Mouse (Mus musculus): ENCODE measurements around the gene Fam189b. TPM values are rescaled to one million over a fixed set of nuclear protein-coding genes. Genes with fewer than 3 reads are reported as not detected.
A peak's percentile ranks its signal among the peaks of the same experiment; 100 is the strongest.

Gene Fam189b
- polyA plus RNA-seq, 1 experiment from 2014 or later: 31.5 TPM

DNA sequence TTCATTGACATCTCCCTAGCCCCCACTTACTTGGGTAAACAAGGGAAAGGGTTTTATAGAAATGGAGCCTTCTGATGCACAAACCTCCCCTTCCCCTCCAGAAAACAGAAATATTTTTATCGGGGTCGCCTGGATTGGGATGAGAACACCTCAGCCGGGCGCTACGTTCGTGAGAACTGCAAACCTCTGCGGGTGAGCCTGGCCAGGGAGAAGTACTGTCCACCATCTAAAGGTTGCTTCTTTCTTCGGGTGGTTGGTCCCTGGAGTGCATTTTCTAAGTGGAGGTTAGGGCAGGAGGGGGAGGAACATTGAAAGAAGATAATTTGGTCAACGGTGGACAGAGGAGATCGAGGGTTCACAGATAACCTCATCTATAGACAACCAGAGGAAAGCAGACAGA is 7.4 kb upstream of the Fam189b start:
- H3K4me2 ChIP-seq: no peak overlapping the region
- no peak overlapping the region for H3K9ac ChIP-seq
- H3K27ac ChIP-seq: no peak overlapping the region
- no peak for ATAC-seq (ENCODE audit: insufficient number of reproducible peaks, insufficient read depth, low FRiP score, low TSS enrichment, low read depth)
- 95% methylated on average over 10 of the region's 10 CpGs for WGBS
- H3K9me3 ChIP-seq: no peaks in the 10 kb centered on the region
- peaks cover 77% of the 10 kb centered on the region for H3K36me3 ChIP-seq
- no peaks in the 10 kb centered on the region for H3K27me3 ChIP-seq
- H3K4me1 ChIP-seq: peaks cover 20% of the 10 kb centered on the region
- no peak overlapping the region for H3K4me3 ChIP-seq

DNA sequence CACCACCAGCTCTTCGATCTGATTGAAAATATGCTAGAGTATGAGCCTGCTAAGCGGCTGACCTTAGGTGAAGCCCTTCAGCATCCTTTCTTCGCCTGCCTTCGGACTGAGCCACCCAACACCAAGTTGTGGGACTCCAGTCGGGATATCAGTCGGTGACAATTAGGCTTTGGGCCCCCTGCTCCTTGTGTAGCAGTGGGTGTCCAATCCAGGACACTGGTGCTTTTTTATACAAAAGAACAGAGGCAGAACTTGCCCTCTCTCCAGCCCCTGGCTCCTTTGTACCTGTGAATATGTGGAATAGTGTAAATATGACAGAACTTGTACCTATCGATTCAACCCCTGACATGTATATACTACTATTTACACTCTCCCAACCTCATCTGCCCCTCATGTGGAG is 6.5 kb upstream of the Fam189b start:
- WGBS: 80% methylated on average over 7 of the region's 7 CpGs
- no peak for ATAC-seq (ENCODE audit: insufficient number of reproducible peaks, insufficient read depth, low FRiP score, low TSS enrichment, low read depth)
- Histone ChIP-seq H3K4me2 (no peak overlapping the region; the same call in 1 of the 2 replicates), H3K4me1 (peaks cover 20% of the 10 kb centered on the region), H3K27ac (0 out of 2 replicates have a peak overlapping the region, but pooled peaks have one; percentile 28), H3K9me3 (no peaks in the 10 kb centered on the region), H3K36me3 (peaks cover 77% of the 10 kb centered on the region), H3K9ac (no peak overlapping the region), H3K4me3 (no peak overlapping the region), H3K27me3 (no peaks in the 10 kb centered on the region)

DNA sequence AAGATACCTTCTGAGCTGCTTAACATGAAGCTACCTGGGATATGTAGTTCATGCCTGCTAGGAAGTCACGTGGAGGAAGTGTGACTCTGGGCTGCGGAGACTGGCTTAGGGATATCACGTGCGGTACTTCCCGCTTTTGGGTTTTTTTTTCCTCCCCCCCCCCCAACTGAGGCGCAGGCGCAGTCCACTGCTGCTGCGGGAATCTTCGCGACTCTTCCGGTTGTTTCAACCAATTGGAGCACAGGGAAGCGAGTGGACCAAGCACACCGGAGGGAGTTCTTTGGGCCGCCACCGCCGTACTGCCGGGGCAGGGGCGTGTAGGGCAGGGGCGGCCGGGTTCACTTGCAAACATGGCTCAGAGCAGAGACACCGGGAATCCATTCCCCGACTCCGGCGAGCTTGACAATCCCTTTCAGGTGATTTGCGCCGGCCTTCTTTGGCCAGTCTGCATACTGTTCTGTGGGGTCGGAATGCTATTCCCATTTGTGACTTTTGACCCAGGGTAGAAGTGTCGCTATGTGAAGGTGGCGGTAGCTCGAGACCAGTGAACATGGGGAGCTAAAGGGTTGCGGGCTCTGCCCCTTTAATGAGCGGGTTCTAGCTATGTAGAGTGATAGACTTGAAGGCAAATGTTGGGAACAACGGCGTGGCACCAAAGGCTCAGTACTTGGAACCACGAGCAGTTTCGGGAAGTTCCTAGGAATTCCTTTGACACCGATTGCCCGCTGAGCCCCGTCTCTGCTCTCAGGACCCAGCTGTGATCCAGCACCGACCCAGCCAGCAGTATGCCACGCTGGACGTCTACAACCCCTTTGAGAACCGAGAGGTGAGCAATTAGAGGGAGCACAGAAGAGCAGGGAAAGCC is 5.5 kb upstream of the Fam189b start, which contains the start of gene Scamp3:
Gene Scamp3, plus strand, starts transcription at position 232 of the 865 bp plus-strand sequence.
- Histone ChIP-seq H3K36me3 (peaks cover 78% of the 10 kb centered on the region), H3K4me1 (peaks cover 21% of the 10 kb centered on the region), H3K27ac (peak within 1 kb of the TSS; percentile 84), H3K4me3 (peak within 1 kb of the TSS; percentile 76), H3K27me3 (no peaks in the 10 kb centered on the region), H3K9me3 (no peaks in the 10 kb centered on the region), H3K4me2 (peak within 1 kb of the TSS; percentile 83), H3K9ac (peak within 1 kb of the TSS; percentile 91)
- under 1% methylated on average over 43 of the region's 43 CpGs for WGBS
- ATAC-seq (ENCODE audit: insufficient number of reproducible peaks, insufficient read depth, low FRiP score, low TSS enrichment, low read depth): peak; percentile 92

DNA sequence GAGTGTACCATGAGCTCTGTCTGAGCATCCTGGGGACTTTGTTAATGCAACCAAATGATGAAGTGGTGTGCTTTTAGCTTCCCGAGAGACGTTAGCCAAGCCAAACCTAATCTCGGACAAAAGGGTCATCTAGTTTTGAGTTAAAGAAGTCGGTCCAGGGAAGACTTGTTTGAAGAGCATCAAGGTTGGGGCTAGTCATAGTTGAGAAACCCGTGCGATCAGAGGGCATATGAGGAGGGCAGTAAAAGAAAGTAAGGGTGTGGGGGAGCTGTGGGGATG is 4.9 kb upstream of the Fam189b start:
- Histone ChIP-seq H3K4me2 (peak overlapping the region; percentile 83), H3K27ac (peak overlapping the region; percentile 84), H3K36me3 (peaks cover 75% of the 10 kb centered on the region), H3K4me1 (peaks cover 25% of the 10 kb centered on the region), H3K9me3 (no peaks in the 10 kb centered on the region), H3K9ac (peak overlapping the region; percentile 91), H3K27me3 (no peaks in the 10 kb centered on the region), H3K4me3 (peak overlapping the region; percentile 76)
- ATAC-seq (ENCODE audit: insufficient number of reproducible peaks, insufficient read depth, low FRiP score, low TSS enrichment, low read depth): no peak
- WGBS: 8% methylated on average over 6 of the region's 6 CpGs

DNA sequence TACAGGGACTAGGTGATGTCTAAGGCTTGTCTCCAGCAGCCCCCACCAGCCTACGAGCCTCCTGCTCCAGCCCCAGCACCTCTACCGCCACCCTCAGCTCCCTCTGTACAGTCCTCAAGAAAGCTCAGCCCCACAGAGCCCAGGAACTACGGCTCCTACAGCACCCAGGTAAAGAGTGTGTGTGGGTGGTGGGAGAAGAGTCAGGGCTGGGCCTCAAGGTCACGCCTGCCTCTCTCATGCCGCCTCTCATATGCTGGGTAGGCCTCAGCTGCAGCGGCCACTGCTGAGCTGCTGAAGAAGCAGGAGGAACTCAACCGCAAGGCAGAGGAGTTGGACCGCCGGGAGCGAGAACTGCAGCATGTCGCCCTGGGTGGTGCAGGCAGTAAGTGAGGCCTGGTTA is 3.9 kb upstream of the Fam189b start:
- Histone ChIP-seq H3K4me1 (peaks cover 32% of the 10 kb centered on the region), H3K36me3 (peaks cover 65% of the 10 kb centered on the region), H3K4me3 (no peak overlapping the region), H3K4me2 (peak overlapping the region; percentile 83), H3K9me3 (no peaks in the 10 kb centered on the region), H3K27me3 (no peaks in the 10 kb centered on the region), H3K27ac (no peak overlapping the region), H3K9ac (peak overlapping the region; percentile 91)
- WGBS: 91% methylated on average over 11 of the region's 11 CpGs
- no peak for ATAC-seq (ENCODE audit: insufficient number of reproducible peaks, insufficient read depth, low FRiP score, low TSS enrichment, low read depth)

DNA sequence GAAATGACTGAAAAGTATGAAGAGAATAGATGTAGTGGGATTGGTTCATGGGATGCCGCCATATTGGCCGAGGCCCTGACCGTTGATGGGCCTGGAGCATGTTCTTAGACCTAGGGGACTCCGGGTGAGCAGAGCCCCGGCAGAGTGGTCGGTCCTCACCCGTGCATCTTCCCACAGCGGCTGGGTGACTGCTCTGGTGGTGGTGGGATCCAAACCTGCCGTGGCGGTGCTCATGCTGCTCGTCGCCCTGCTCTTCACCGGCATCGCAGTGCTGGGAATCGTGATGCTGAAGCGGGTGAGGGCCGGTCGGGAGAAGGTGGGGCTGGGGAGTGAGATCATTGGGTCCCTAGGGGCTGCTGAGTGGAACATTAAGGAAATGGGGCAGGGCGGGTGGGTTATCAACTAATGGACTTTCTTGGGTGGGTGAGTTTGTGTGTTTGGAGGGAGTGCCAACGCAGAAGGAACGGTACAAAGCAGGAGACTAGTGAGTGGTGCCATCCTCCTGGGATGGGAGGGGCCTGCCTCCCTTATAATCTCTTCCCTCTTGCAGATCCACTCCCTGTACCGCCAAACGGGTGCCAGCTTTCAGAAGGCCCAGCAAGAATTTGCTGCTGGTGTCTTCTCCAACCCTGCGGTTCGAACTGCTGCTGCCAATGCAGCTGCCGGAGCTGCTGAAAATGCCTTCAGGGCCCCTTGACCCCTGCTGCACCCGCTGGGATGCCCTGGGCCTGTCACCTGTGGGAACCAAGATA is 1.0 kb upstream of the Fam189b start:
- no peak for ATAC-seq (ENCODE audit: insufficient number of reproducible peaks, insufficient read depth, low FRiP score, low TSS enrichment, low read depth)
- H3K9ac ChIP-seq: no peak overlapping the region
- no peak overlapping the region for H3K4me3 ChIP-seq
- 92% methylated on average over 27 of the region's 27 CpGs for WGBS
- peaks cover 45% of the 10 kb centered on the region for H3K4me1 ChIP-seq
- H3K9me3 ChIP-seq: no peaks in the 10 kb centered on the region
- H3K27me3 ChIP-seq: no peaks in the 10 kb centered on the region
- 0 out of 2 replicates have a peak overlapping the region, but pooled peaks have one; percentile 2 for H3K27ac ChIP-seq
- H3K4me2 ChIP-seq: no peak overlapping the region
- H3K36me3 ChIP-seq: peaks cover 46% of the 10 kb centered on the region

DNA sequence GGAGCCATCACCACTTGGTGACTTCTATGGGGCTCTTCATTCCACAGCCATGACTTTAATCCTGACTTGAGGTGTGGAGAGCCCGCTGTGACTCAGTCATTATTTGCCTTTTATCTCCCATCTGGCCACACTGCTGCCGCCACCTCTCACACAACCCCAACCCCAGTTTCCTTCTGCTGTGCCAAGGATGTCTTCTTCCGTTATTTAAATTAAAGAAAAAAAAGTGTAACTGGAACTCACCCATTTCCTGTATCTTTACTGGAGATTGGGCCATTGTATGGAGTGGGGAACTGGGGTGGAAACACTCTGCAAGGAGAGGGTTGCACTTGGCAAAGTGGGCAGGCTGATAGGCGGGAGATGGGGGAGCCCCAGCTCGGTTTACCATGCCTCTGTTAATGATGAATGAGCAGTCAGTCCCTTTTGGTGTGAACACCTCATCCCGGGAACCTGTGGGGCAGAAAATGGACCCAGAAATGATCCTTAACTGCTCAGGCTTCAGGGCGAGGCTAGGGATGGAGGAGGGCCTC is 349 bp upstream of the Fam189b start:
- H3K36me3 ChIP-seq: peaks cover 52% of the 10 kb centered on the region
- H3K27ac ChIP-seq: peak overlapping the region; percentile 87; the same call in 1 of the 2 replicates
- WGBS: 48% methylated on average over 7 of the region's 7 CpGs
- peaks cover 47% of the 10 kb centered on the region for H3K4me1 ChIP-seq
- H3K27me3 ChIP-seq: no peaks in the 10 kb centered on the region
- ATAC-seq (ENCODE audit: insufficient number of reproducible peaks, insufficient read depth, low FRiP score, low TSS enrichment, low read depth): no peak
- H3K4me3 ChIP-seq: peak overlapping the region; percentile 69
- peak overlapping the region; percentile 88 for H3K9ac ChIP-seq
- no peaks in the 10 kb centered on the region for H3K9me3 ChIP-seq
- peak overlapping the region; percentile 92 for H3K4me2 ChIP-seq

DNA sequence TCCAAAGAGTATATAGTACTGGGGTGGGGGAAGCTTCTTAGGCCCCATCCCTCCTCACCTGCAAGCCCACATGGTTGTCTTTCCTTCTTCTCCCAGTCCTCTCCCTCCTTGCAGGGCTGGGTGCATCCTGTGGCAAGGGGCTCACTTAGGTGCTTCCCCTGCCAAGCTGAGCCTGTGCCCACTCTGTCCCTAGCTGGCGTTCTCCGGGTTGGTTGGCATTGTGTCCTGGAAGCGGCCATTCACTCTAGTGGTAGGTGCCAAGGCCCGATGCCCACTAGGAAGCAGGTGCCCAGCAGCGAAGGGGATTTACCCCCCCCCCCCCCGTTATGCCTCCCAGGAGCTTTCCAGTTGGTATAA is 994 bp downstream of the Fam189b start:
- ATAC-seq (ENCODE audit: insufficient number of reproducible peaks, insufficient read depth, low FRiP score, low TSS enrichment, low read depth): no peak
- peaks cover 65% of the 10 kb centered on the region for H3K36me3 ChIP-seq
- no peak overlapping the region for H3K27ac ChIP-seq
- 80% methylated on average over 6 of the region's 6 CpGs for WGBS
- peak overlapping the region; percentile 69 for H3K4me3 ChIP-seq
- peak overlapping the region; percentile 92 for H3K4me2 ChIP-seq
- no peaks in the 10 kb centered on the region for H3K27me3 ChIP-seq
- H3K4me1 ChIP-seq: peaks cover 39% of the 10 kb centered on the region
- H3K9ac ChIP-seq: peak overlapping the region; percentile 88
- H3K9me3 ChIP-seq: no peaks in the 10 kb centered on the region

DNA sequence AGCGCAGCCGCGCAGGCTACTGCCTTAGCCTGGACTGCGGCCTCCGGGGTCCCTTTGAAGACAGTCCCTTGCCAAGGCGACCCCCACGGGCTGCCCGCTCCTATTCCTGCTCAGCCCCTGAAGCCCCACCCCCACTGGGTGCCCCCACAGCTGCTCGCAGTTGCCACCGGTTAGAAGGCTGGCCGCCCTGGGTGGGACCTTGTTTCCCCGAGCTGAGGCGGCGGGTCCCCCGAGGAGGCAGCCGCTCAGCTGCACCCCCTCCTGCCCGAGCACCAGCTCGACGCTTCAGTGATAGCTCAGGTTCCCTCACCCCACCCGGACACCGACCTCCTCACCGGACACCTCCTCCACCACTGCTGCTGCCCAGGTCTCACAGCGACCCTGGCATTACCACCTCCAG is 4.3 kb downstream of the Fam189b start:
- Histone ChIP-seq H3K27me3 (no peaks in the 10 kb centered on the region), H3K9me3 (no peaks in the 10 kb centered on the region), H3K36me3 (peaks cover 39% of the 10 kb centered on the region), H3K4me1 (peaks cover 32% of the 10 kb centered on the region), H3K4me3 (no peak overlapping the region), H3K27ac (no peak overlapping the region), H3K9ac (no peak overlapping the region), H3K4me2 (no peak overlapping the region)
- ATAC-seq (ENCODE audit: insufficient number of reproducible peaks, insufficient read depth, low FRiP score, low TSS enrichment, low read depth): 0 out of 2 replicates have a peak, but pooled peaks have one; percentile 3
- 39% methylated on average over 23 of the region's 23 CpGs for WGBS

DNA sequence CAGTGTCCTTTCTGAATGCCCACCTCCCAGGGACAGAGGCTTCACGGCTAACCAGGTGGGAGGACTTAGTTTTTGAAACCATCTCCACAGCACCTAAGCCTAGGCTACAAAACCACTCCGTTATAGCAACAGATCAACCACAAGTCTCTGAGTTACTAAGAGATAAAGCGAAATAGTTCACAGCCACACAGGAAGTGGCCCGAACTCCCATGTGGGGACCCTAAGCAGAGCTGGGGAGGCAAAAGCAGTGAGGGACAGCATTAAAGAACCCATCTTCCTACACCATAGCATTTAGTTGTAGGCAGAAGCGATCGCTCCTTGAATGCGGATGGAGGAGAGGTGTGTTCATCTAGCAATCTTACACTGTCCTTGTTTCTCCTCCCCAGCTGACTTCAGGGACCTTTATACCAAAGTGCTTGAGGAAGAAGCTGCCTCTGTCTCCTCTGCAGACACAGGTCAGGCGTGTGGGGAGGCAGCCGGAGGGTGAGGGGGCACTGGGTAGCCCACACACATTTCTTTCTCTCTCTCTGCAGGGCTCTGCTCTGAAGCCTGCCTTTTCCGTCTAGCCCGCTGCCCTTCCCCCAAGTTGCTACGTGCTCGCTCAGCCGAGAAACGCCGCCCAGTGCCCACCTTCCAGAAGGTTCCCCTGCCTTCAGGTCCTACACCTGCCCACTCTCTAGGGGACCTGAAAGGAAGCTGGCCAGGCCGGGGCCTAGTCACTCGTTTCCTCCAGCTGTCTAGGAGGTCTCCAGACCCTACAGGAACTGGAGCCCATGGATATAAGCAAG is 4.9 kb downstream of the Fam189b start:
- no peak overlapping the region for H3K4me3 ChIP-seq
- peaks cover 27% of the 10 kb centered on the region for H3K4me1 ChIP-seq
- H3K27ac ChIP-seq: no peak overlapping the region
- H3K9ac ChIP-seq: no peak overlapping the region
- no peak overlapping the region for H3K4me2 ChIP-seq
- ATAC-seq (ENCODE audit: insufficient number of reproducible peaks, insufficient read depth, low FRiP score, low TSS enrichment, low read depth): no peak
- no peaks in the 10 kb centered on the region for H3K27me3 ChIP-seq
- no peaks in the 10 kb centered on the region for H3K9me3 ChIP-seq
- WGBS: 66% methylated on average over 18 of the region's 18 CpGs
- peaks cover 33% of the 10 kb centered on the region for H3K36me3 ChIP-seq

DNA sequence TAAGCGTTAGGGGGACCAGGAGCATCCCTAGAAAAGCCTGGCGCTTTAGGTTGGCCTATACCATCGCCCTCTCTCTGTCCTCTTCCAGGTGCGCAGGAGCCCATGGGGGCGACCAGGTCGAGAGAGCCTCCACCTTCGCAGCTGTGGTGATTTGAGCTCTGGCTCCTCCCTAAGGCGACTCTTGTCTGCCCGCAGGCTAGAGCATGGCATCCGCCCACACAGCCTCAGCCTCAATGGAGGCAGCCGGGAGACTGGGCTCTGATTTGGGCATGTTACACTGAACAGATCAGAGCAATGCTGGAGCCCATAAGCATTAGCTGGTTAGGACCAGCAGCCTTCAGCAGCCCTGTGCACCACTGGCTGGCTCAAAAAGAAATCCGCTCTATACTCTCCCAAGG is 5.5 kb downstream of the Fam189b start:
- peaks cover 26% of the 10 kb centered on the region for H3K4me1 ChIP-seq
- 56% methylated on average over 12 of the region's 12 CpGs for WGBS
- H3K4me2 ChIP-seq: no peak overlapping the region
- H3K9me3 ChIP-seq: no peaks in the 10 kb centered on the region
- no peak overlapping the region for H3K27ac ChIP-seq
- no peak overlapping the region for H3K4me3 ChIP-seq
- H3K9ac ChIP-seq: no peak overlapping the region
- H3K36me3 ChIP-seq: peaks cover 33% of the 10 kb centered on the region
- ATAC-seq (ENCODE audit: insufficient number of reproducible peaks, insufficient read depth, low FRiP score, low TSS enrichment, low read depth): no peak
- no peaks in the 10 kb centered on the region for H3K27me3 ChIP-seq

Data from embryonic facial prominence, embryonic 13.5 days (tissue).